Mouse (Mus musculus): Measurements from ENCODE around the gene Tmem119.
"Not testable (repeated sequence)": the region's sequence is repeated elsewhere in the genome, so short reads cannot be mapped to it uniquely, and the experiment has no call there.

Tmem119 gene

DNA sequence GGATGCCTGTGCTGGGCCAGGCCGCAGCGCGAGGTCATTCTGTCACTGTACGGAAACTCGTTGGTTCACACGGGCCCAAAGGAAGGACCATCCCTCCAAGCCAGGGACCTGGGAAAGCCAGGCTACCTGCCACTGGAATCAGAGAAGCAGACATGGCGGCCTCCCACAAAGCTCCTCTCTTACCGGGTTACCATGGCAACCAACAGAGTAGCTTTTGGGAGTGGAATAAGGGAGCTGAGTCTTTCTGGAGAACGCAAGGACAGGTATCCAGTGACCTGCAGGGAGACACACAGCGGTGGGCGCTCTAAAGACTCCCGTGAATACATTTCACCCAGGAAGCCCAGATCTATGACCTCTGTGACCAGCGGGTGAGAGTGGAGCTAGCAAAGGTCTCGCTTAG is 18.3 kb upstream of the Tmem119 start:
- peak; percentile 72 for DNase-seq (ENCODE audit: low read depth, low spot score)

DNA sequence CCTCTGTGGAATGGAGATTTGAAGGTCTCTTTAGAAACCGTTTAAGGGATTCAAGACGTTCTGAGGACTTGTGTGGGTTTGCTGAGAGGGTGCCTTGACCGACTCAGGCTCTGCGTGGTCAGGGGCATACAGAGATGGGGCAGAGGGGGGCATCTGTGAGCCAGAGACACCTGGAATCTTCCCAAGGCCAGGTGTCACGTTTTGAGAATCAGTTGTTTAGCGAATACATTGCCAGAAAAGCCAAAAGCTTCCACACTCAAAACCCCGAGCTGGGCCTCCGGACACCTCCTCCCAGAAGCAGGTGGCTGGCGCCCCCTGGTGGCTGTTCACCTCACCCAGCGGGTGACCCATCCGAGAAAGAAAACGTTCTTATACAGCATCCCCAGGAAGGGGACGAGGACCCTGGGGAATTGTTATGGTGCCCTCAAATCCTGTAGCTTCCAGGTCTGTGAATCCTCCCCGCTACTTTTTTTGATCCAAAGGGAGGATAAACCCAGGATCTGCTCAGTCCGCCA is 15.4 kb upstream of the Tmem119 start:
- DNase-seq (ENCODE audit: low read depth, low spot score) = peak; percentile 78

DNA sequence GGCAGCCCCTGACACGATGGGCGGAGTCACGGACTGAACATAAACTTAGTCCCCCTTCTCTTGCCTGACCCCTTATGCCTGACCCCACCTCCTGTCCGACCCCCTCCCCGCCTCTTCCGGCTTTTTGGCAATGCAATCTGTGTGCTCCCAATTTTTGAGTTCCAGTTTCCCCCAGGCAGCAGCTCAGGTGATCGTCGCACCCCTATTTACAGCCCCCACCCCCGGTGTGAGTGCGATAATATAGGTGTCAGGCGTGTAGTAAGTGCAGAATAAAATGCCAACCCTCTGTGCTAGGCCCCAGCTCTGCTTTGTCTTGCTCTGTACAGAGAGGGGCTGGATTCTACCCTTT is 14.7 kb upstream of the Tmem119 start:
- no peak for DNase-seq (ENCODE audit: low read depth, low spot score)

DNA sequence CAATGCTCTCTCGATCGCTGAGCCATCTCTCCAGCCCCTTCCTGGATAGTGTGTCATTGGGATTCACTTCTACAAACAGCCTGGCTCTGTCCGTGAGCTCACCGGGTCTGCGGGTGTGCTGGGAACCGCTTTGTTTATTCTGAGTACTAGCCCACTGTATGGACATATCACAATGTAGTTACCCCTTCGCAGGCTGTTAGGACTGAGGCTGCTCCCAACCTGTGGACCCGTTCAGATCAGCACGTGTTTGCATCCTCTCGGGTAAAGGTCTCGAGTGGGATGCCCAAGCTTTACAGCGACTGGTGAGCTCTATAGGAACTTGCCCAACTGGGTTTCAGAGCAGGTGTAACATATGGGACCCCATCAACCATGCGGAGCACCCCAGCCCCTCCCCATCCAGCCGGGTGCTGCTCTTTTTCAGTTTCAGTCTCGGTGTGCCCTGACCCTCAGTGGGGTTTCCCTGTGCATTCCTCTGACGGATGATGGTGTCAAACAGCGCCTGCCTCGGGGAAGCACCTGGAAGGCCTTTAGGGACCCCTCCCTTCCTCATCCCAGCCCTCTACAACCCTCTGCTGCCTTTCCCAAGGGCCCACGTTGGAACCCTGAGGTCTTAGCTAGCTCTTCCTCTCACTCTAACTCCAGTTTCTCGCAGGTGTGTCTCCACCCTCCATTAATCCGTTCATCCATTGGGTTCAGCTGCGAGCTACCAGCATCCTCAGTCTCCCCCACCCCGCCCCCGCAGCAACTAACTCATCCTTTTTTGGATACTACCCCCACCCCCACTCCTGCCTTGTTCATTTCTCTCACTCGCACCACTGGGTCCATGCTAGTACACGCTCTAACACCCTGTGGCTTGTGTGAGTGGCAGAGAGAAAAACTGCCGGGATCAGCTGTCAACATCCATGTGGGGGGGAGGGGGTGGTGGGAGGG is 14.1 kb upstream of the Tmem119 start:
- DNase-seq (ENCODE audit: low read depth, low spot score) = no peak

DNA sequence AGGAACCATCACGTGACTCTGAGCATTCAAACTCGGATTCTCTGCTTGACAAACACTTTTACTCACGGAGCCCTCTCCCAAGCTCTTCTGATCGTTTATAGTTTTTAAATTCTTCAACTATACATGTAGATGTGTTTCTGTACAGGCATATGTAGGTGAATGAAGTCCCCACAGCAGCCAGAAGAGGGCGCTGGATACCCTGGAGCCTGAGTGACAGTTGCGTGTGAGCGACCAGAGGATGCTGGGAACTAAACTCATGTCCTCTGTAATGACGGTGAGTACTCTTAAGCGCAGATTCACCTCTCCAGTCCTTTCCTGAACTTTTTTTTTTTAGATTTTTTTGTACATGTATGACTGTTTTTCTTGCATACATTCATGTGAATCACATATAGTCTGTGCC is 13.3 kb upstream of the Tmem119 start:
- DNase-seq (ENCODE audit: low read depth, low spot score) = peak; percentile 85

DNA sequence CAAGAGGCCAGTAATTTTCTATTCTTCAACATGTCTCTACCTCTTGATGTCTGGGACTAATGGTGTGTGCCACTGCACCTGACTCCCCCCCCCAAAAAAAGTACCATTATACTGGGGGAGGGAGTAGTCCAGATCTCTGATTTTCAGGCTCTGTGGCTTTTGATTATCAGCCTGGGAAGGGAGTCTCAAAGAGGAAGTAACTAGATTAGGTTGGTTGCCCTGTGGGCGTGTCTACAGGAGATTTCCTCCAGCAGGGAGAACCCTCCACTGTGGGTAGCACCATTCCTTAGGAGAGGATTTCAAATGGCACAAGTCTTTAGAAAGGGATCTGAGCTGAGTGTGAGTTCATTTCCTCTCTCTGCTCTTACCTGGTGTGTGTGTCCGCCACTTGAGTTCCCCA is 12.3 kb upstream of the Tmem119 start:
- no peak for DNase-seq (ENCODE audit: low read depth, low spot score)

DNA sequence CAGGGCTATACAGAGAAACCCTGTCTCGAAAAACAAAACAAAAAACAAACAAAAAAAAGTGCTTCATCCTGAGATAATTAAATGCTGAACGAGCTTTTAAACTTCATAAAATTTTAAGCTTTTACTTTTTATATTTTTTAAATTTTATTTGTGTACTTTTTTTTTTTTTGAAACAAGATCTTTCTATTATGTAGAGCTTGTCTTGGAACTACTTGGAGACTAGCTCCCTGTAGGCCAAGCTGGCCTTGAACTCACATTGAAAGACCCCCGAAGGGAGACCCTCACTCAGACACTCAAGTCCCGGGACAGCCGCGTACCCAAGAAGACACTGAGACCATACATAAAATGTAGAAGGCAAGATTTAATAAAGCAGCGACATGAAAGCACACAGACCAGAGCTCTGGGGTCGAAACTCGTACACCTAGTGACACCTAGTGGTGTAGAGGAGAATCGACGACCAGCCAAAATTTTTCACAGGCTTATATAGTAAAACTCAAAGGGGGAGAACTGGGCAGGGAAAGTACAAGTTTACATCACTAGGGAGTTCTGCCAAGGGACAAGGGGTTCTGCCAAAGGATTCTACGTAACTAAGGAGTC is 11.6 kb upstream of the Tmem119 start:
- not testable (repeated sequence) for DNase-seq (ENCODE audit: low read depth, low spot score)

DNA sequence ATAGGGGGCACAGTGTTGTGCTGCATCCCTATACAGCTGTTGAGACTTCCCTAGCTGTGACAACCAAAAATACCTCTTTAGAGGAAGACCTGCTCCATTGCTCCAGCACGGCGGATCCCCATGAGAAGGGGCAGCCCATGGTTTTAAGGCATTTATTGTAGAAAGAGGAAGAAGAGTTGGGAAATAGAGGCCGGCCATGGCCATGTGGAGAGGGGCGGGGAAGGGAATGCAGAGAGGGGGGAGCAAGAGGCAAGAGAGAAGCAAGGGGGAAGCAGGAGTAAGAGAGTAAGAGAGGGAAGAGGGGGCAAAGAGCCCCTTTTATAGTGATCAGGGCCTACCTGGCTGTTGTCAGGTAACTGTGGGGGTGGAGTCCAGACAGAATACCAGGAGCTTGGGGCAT is 9.8 kb upstream of the Tmem119 start:
- DNase-seq (ENCODE audit: low read depth, low spot score) = no peak

DNA sequence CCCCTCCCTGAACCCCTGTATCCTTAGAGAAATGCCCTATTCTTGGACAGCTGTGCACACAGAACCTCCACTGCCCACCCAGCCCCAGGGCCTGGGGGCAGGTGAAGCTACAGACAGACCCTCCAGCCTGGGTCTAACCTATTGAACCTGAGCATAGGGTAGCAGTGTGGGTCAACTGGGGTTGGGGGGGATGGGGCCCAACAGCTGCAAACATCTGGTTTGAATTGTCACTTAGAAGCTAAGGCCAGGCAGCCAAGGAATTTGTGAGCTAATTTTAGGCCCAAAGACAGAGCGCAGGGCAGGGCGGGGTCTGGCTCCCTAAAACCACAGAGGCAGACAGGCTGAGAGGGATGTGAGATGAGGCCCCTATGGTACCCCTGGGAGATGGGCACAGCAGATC is 7.9 kb upstream of the Tmem119 start:
- DNase-seq (ENCODE audit: low read depth, low spot score) = no peak

DNA sequence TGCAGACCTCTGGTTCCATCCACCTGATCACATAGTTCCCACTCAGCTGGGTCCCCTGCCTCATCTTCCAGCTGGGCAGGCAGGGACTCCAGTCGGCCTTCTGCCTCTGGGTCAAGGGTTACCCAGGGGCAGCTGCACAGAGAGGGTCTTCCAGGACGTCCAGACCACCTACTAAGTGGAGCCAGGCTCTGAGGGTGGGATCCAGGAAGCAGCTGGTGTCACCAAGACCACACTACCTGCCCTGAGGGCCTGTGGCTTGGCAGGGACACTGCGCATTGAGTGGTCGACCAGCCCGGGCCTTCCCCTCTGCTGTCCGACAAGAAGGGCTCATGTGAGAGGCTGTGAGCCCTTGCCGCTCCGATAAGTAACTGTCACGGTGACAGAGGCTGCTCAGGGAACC is 7.4 kb upstream of the Tmem119 start:
- no peak for DNase-seq (ENCODE audit: low read depth, low spot score)

DNA sequence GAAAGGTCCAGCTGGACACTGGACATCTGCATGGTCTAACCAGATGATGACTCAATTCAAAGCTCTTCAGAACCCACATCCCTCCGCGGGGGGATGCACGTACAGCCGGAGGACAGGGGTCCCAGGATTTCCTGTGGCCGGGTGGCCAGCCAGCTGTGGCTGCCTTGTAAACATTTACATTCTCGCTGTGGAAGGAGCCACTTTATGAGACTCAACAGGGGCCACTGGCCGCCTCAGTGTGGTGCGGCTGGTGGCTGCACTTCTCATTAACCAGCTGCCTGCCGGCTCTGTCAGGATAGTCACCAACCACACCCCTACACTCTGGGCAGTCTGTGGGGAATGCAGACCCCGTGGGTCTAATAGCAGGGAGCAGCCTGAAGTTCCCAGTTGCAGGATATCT is 6.1 kb upstream of the Tmem119 start:
- no peak for DNase-seq (ENCODE audit: low read depth, low spot score)

DNA sequence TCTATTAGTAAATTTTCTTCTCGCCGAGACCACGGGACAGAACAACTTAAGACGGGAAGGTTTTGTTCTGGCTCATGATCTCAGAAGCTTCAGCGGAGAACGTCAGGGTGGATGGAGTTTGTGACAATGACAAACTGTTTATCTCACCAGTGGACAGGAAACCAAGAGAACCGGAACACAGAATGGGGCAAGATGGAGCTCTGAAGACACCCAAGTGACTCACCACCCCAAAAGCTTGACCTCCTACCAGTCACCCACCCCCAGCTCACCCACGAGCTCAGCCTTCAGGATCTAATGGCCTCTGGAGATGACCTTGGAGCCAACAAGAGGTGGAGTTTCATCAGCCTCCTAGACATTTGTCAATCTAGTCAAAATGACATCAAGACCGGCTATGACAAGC is 5.0 kb upstream of the Tmem119 start:
- DNase-seq (ENCODE audit: low read depth, low spot score) = no peak

DNA sequence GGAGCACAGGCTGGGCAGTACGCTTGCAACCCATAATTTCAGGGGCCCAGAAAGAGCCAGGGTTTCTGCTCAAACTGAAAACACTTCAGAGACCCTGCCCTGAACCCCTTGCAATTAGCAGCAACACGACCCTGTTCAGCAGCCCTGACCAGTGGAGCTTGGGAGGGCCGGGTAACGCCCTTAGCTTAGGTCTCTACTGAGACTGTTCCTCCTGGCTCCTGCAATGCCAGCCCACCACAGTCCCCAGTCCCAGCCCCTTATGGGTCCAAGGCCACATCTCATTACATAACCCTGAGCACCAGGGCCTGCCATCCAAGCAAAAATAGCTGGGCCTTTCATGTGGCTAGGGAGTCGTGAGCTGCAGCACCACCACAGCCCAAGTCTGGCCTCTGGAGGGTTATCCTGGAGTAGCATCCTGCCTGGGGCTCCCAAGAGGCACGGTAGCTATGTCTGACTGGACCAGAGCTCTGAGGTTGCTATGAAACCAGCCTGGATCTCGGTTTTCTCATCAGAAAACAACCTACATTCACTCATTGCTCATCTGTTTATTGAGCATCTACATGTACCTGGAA is 4.2 kb upstream of the Tmem119 start:
- no peak for DNase-seq (ENCODE audit: low read depth, low spot score)

DNA sequence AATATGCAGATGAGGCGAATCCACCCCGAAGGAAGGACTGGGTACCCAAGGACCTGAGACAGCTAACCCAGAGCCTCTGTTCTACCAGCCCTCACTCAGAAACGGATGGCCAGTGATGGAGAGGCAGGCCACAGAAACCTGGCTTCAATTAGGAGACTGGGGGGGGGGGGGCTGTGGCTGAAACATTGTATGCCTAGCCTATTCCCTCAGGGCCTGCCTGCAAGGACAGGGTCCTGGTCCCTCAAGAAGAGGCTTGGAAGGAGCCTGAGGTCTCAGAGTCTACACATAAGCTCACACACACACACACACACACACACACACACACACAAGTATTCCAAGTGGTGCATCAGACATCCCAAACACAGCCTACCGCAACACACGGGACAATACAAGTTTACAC is 625 bp downstream of the Tmem119 start:
- no peak for DNase-seq (ENCODE audit: low read depth, low spot score)

DNA sequence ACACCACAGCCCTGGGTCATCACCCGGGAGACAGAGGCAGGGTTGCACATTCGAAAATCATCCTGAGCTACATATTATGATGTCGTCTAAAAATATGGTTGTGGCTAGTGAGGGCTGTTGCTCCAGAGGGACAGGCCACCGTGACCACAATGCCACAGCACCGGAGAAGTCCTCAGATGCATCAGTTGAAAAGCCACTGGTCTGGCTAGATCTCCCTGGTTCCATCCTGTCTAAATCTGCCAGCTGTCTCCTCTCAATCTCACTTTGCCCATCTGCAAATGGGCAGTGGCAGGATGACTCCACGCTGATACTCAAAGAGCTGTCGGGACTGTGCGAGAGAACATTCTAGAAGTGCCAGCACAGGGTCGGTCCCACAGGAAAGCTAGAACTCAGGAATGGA is 1.8 kb downstream of the Tmem119 start:
- DNase-seq (ENCODE audit: low read depth, low spot score) = no peak

DNA sequence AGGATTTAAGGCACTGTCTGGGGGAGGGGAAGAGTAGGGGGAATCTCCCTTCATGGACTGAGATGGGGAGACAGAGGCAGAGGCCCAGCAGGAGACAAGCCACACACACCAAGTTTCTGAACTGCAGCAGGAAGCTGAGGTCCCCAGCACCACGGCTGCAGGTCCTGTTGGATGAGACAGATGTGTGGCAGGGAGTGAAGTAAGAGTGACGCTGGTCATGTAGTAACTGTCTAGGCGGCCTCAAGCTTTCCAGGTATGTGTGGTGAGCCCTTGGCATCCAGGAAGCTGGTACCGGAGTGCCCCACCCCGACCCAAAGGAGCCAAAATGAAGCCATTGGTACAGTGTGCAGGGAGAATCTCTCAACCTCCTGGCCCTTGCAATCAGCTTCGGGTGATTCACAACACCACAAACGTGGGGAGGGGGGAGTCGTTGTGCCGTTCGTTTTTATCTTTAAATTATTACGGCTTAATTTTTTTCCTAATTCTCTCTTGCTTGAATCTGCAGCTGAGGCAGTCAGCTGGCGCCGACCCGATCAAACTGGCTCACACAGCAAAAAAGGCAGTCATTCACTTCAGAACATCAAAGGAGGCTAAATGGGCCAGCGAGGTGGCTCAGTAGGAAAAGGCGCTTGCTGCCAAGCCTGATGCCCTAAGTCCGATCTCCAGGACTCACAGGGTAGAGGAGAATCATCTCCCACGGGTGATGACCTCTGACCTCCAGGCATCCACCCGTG is 3.0 kb downstream of the Tmem119 start:
- no peak for DNase-seq (ENCODE audit: low read depth, low spot score)

DNA sequence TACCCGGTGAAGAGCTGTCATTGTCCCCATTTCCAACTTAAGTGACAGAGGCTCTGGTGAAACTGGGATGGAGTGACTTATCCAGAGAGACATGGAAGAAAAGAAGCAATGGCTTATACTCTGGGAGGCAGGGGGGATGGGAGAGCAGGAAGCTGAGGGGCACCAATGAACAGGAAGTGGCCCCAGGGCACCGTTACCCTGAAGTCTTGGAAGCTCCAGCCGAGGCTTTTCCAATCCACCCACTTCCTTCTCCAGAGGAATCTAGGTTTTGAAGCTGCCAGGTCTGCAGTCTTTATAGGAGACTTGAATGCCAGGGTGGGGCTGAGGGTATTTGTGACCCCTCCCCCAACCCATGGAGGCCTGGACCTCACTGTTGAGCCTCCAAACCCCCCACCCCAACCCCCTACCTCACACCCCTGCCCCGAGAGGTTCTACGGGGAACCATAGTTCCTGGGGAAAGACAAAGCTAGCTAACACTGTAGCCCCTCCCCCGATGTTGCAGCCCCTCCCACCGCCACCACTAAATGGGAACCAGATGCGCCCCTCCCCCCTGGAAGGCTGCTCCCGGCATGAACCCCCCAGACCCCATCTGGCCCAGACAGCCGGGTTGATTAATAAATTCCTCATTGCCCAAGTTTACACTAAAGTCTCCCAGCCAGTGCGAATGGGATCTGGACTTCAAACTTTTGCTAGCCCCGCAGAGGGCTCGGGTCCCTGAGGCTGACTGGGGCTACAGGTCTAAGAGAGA is 3.7 kb downstream of the Tmem119 start:
- DNase-seq (ENCODE audit: low read depth, low spot score) = peak; percentile 43

DNA sequence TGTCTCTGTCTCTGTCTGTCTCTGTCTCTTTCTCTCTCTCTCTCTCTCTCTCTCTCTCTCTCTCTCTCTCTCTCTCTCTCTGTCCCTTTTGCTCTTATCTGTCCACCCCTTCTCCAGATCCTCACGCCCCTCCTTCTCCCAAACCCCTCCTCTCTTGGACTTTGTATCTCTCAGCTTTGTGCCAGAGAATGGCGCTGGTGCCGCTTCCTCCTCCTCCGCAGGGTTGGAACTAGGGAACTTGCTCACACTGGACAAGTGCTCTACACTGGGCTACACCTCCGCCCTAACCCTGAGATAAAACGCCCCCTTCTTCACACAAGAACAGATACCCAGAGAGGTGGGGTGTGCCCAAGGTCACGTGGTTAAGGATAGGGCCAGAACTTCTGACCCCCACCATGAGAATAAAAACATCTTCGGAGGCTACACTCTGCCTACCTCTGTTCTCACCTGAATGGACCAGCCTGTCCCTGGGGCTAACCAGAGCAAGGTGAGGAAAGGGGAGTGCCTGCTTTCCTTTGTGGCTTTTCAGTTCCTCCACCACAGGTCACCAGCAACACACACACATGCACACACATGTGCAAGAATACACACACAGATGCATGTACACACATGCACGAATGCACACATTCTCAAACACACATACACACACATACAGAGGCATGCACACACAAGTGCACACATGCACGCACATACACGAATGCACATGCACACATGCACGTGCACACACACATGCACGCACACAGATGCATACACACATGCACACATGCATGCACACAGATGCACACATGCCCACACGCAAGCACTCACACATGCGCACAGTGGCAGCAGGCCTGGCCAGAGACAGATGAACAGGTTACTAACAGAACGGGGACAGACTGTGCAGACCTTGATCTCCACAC is 8.9 kb downstream of the Tmem119 start:
- no peak for DNase-seq (ENCODE audit: low read depth, low spot score)

DNA sequence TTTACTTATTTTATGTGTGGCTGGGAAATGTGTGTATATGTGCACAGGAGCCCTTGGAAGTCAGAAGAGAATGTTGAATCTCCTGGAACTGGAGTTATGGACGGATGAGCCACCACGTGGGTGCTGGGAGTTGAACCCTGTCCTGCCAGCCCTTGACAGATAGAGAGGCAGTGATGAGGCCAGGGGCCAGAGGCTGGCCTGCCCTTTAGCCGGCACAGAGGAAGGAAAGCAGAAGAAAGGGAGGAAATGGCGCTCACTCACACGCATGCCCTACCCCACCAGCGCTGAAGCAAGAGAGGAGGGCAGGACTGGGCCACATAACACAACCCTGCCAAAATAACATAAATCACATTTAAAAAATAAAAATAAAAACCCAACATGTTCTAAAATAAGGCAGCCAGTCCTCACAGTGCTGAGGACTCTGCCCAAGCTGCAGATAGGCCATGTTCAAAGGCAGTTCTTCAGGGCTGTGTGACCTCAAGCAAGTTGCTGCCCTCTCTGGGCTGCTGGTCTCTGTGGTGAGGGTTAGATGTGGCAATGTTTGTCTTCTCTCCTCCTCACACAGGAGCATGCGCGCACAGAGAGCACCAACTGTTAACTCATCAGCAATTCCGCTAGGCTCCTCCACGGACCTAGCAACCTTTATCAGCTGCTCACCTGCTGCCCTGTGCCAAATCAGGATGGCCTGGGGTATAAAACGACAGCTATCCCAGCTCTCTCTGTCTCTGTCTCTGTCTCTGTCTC is 9.7 kb downstream of the Tmem119 start:
- DNase-seq (ENCODE audit: low read depth, low spot score) = no peak
